Mouse (Mus musculus): ENCODE measurements around the gene Tinagl1. TPM values are rescaled to one million over a fixed set of nuclear protein-coding genes. Genes with fewer than 3 reads are reported as not detected.

Tinagl1 gene
- total and polyA plus RNA-seq, 3 experiments, result 6.1 to 21.9 TPM; not detected in 1

DNA sequence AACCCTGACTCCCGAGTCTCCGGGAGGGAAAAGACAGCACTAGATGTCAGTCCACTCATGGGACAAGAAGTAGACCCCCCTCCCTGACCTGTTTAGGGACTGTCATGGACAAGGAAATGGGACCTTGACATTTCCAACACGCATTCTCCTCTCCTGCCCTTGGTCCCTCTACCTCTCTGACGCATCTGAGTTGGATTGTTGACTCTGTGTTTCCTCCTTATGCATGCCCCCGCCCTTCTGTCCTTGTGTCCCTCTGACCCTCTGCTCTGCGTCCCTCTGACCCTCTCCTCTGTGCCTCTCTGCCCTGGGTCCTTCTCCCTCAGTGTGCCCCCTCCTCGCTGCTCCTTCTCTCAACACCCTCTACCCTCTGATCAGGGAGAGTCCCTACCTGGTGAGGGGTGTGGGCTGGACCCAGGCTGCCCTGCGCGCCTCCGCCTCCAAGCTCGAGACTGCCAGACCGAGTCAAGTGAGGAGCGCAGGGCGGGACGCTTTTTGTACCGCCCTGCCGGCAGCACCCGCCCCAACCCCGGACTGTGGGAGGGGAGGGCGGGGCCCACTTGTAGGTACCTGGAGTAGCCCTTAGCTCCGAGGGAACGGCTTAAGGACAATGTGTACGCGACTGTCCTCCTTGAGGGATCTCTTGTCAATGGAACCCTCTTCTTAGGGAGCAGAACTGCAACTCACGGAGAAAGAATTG lies 439 bp downstream of the Tinagl1 start (continued):
- no peak for TF ChIP-seq TAL1 (IDR thresholded peaks at IDR 0.05; ENCODE audit: low read length)

DNA sequence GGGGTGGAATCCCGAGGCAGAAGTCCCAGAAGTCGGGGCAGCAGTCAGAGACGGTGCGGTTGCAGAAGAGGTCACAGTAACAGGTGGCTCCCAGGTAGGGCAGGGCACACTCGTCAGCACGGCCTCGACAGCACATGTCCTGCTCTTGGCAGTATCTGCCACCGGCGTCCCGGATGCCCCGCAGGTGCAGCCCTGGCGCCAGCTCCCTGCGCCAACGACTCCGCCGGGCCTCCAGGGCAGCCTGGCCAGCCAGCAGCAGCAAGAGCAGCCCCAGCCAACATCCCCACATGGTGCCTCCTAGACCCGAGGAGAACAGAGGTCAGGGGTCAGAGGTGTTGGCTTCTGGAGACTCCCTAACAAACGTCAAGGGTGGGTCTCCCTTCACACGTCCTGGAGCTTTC lies 1.0 kb downstream of the Tinagl1 start:
- Histone ChIP-seq H3K4me1 (ENCODE audit: control insufficient read depth in 1 of 2, insufficient read depth in 2 of 2, low read length in 2 of 2) (peaks cover 6 to 57% of the 10 kb centered on the region in 2 experiments), H3K79me2 (ENCODE audit: control insufficient read depth, insufficient read depth, low read length, poor library complexity) (no peaks in the 10 kb centered on the region), H3K36me3 (ENCODE audit: control insufficient read depth in 1 of 2, insufficient read depth in 2 of 2, low read length in 2 of 2) (peaks cover 0 to 18% of the 10 kb centered on the region in 2 experiments; a peak in 2 of 4 replicates), H3K9ac (ENCODE audit: control insufficient read depth, low read depth, low read length, poor library complexity, severe bottlenecking) (peak overlapping the region; percentile 63), H3K4me3 (ENCODE audit: control insufficient read depth in 1 of 2, insufficient read depth in 1 of 2, low read depth in 2 of 2, low read length in 2 of 2) (peak overlapping the region; percentile 37 to 88), H3K9me3 (replicated peaks; ENCODE audit: insufficient read depth, low read length) (no peaks in the 10 kb centered on the region), H3K27me3 (ENCODE audit: control insufficient read depth in 1 of 2, insufficient read depth in 2 of 2, low read length in 2 of 2) (no peaks in the 10 kb centered on the region), H3K27ac (ENCODE audit: control insufficient read depth, low read depth, low read length) (peak overlapping the region; percentile 42)
- TF ChIP-seq ZMIZ1 (IDR thresholded peaks at IDR 0.05; ENCODE audit: low read depth, low read length), result no peak
- no peak for TF ChIP-seq KAT2A (conservative IDR thresholded peaks at IDR 0.05; ENCODE audit: low read depth, low read length)
- DNase-seq (ENCODE audit: low read depth, low spot score), result peak; percentile 49

DNA sequence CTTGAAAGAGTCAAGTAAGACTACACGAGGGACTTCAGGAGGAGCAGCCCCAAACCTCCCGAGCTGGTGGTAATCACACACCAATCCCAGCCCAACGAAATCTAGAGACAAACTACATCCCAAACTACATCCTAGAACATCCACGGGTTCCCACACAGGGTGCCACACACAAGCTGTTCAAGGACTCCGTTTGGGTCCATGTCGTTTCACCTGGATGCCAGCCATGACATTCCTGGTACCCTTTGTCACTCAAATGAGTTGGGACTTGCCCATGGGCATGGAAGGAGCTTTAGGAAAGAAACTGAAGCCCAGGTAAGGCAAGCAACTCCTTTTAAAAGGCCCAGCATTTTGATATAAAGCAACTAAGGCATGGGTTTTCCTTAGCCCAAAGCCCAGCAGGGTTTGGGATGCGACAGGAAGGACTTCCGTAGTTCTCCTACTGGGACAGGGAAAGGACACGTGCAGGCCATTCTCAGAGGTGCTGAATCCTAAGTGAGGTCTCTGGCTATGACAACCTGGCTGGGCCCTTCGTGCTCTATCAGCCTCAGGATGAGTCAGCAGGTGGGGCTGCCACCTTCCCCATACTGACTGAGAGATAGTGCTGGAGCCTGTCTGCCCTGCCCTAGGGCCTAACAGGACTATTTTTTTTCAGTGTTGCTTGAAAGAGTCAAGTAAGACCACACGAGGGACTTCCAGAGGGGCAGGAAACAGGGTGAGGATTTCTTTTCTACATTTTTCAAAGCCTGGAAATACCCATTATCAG lies 1.7 kb downstream of the Tinagl1 start:
- Histone ChIP-seq H3K9me3 (replicated peaks; ENCODE audit: insufficient read depth, low read length) (no peaks in the 10 kb centered on the region), H3K36me3 (ENCODE audit: control insufficient read depth in 1 of 2, insufficient read depth in 2 of 2, low read length in 2 of 2) (peaks cover 0 to 18% of the 10 kb centered on the region in 2 experiments; a peak in 2 of 4 replicates), H3K4me3 (ENCODE audit: control insufficient read depth in 1 of 2, insufficient read depth in 1 of 2, low read depth in 2 of 2, low read length in 2 of 2) (peak overlapping the region; percentile 37 to 88), H3K27ac (ENCODE audit: control insufficient read depth, low read depth, low read length) (peak overlapping the region; percentile 53), H3K4me1 (ENCODE audit: control insufficient read depth in 1 of 2, insufficient read depth in 2 of 2, low read length in 2 of 2) (peaks cover 6 to 61% of the 10 kb centered on the region in 2 experiments), H3K79me2 (ENCODE audit: control insufficient read depth, insufficient read depth, low read length, poor library complexity) (no peaks in the 10 kb centered on the region), H3K27me3 (ENCODE audit: control insufficient read depth in 1 of 2, insufficient read depth in 2 of 2, low read length in 2 of 2) (no peaks in the 10 kb centered on the region), H3K9ac (ENCODE audit: control insufficient read depth, low read depth, low read length, poor library complexity, severe bottlenecking) (peak overlapping the region; percentile 63)
- peak; percentile 81 for DNase-seq (ENCODE audit: low read depth, low spot score)
- peak; percentile 53 for TF ChIP-seq ETS1 (IDR thresholded peaks at IDR 0.05; ENCODE audit: low read depth, low read length)
- no peak for TF ChIP-seq MEF2A (IDR thresholded peaks at IDR 0.05; ENCODE audit: extremely low read depth, insufficient replicate concordance, low read depth, low read length, poor library complexity, severe bottlenecking)
- TF ChIP-seq USF2 (IDR thresholded peaks at IDR 0.05; ENCODE audit: borderline replicate concordance in 1 of 2, insufficient read depth in 1 of 2, low read depth in 1 of 2, low read length in 2 of 2), result no peak
- peak; percentile 29; the same call in 1 of the 2 replicates for TF ChIP-seq RCOR1 (IDR thresholded peaks at IDR 0.05; ENCODE audit: low read depth, low read length)
- TF ChIP-seq KAT2A (conservative IDR thresholded peaks at IDR 0.05; ENCODE audit: low read depth, low read length), result no peak
- TF ChIP-seq GATA1 (IDR thresholded peaks at IDR 0.05; ENCODE audit: low read depth, low read length), result peak; percentile 53; the same call in 1 of the 2 replicates
- TF ChIP-seq NRF1 (IDR thresholded peaks at IDR 0.05; ENCODE audit: insufficient read depth, low read depth, low read length, poor library complexity, severe bottlenecking), result no peak
- no peak for TF ChIP-seq MYB (IDR thresholded peaks at IDR 0.05; ENCODE audit: low read depth, low read length)
- no peak for TF ChIP-seq POLR2A (IDR thresholded peaks at IDR 0.05; ENCODE audit: control insufficient read depth in 1 of 2, insufficient read depth in 1 of 2, low read depth in 1 of 2, low read length in 2 of 2, poor library complexity in 1 of 2)
- no peak for TF ChIP-seq ZMIZ1 (IDR thresholded peaks at IDR 0.05; ENCODE audit: low read depth, low read length)
- no peak for TF ChIP-seq ELF1 (IDR thresholded peaks at IDR 0.05; ENCODE audit: low read depth, low read length)
- TF ChIP-seq USF1 (IDR thresholded peaks at IDR 0.05; ENCODE audit: low read depth, low read length), result no peak
- TF ChIP-seq ZC3H11A (IDR thresholded peaks at IDR 0.05; ENCODE audit: low read depth, low read length), result no peak
- TF ChIP-seq SMC3 (IDR thresholded peaks at IDR 0.05; ENCODE audit: low read depth, low read length), result no peak
- TF ChIP-seq MYC (IDR thresholded peaks at IDR 0.05; ENCODE audit: low read depth, low read length), result peak; percentile 82
- peak; percentile 54; the same call in 1 of the 2 replicates for TF ChIP-seq MAZ (IDR thresholded peaks at IDR 0.05; ENCODE audit: low read depth, low read length)
- TF ChIP-seq ZNF384 (IDR thresholded peaks at IDR 0.05; ENCODE audit: low read depth, low read length), result peak; percentile 82
- no peak for TF ChIP-seq CTCF (IDR thresholded peaks at IDR 0.05 in 2 of 3, conservative IDR thresholded peaks at IDR 0.05 in 1 of 3; ENCODE audit: control insufficient read depth in 1 of 3, insufficient read depth in 1 of 3, low read depth in 2 of 3, low read length in 3 of 3, poor library complexity in 1 of 3, severe bottlenecking in 1 of 3)
- 0 out of 2 replicates have a peak, but pooled peaks have one; percentile 35 for TF ChIP-seq JUND (IDR thresholded peaks at IDR 0.05; ENCODE audit: low read depth, low read length)
- TF ChIP-seq GABPA (IDR thresholded peaks at IDR 0.05; ENCODE audit: low read depth, low read length), result peak; percentile 52; the same call in 1 of the 2 replicates
- TF ChIP-seq TCF12 (IDR thresholded peaks at IDR 0.05; ENCODE audit: low read depth, low read length), result peak; percentile 19; the same call in 1 of the 2 replicates
- TF ChIP-seq HCFC1 (IDR thresholded peaks at IDR 0.05; ENCODE audit: low read depth, low read length), result no peak
- no peak for TF ChIP-seq CHD1 (IDR thresholded peaks at IDR 0.05; ENCODE audit: low read depth, low read length)
- TF ChIP-seq SIN3A (IDR thresholded peaks at IDR 0.05; ENCODE audit: low read length), result peak; percentile 61

Measured in MEL (cell line).